In genomic region chr4:63546441-63547055, GRCm38 (mm10) we compare ENCODE assay signal across 10 mouse cellular contexts. TPM values are rescaled to one million over a fixed set of nuclear protein-coding genes. Genes with fewer than 3 reads are reported as not detected.
A peak's percentile ranks its signal among the peaks of the same experiment; 100 is the strongest.
DNase-seq lines count a peak whose midpoint lies in the region; ATAC-seq and TF ChIP-seq lines count a peak whose summit lies in the region.
"Had no signal": no experiment of that assay in that cellular context is flagged by ENCODE, and none has a peak within 500 bp of the region (broad histone marks: within the 10 kb centered on the region; RNA-seq: fewer than 3 reads in every experiment).

No protein-coding gene starts in this region.

- H3K4me3 ChIP-seq in gastrocnemius, adult 2 months: peak overlapping the region; percentile 99
- H3K4me3 ChIP-seq in MEL (ENCODE audit: control insufficient read depth in 1 of 2, insufficient read depth in 1 of 2, low read depth in 2 of 2, low read length in 2 of 2): no peak overlapping the region
- no peak overlapping the region for H3K4me3 ChIP-seq in intestine, embryonic 14.5 days (ENCODE audit: low read depth, low read length)
- no peak overlapping the region for H3K4me3 ChIP-seq in midbrain, embryonic 11.5 days (ENCODE audit: low read depth, low read length)

- no peaks in the 10 kb centered on the region for H3K27me3 ChIP-seq in MEL (ENCODE audit: control insufficient read depth in 1 of 2, insufficient read depth in 2 of 2, low read length in 2 of 2)
- H3K27me3 ChIP-seq in intestine, embryonic 14.5 days (replicated peaks; ENCODE audit: control insufficient read depth, insufficient read depth, low read length): no peaks in the 10 kb centered on the region
- no peaks in the 10 kb centered on the region for H3K27me3 ChIP-seq in midbrain, embryonic 11.5 days (ENCODE audit: control insufficient read depth, insufficient read depth, low read length)

- intact Hi-C loops in gastrocnemius, adult 2 months (cut with DNase I): no loop called here

- H3K4me2 ChIP-seq in intestine, embryonic 14.5 days (ENCODE audit: low read length): peak overlapping the region; percentile 93
- H3K4me2 ChIP-seq in midbrain, embryonic 11.5 days: peak overlapping the region; percentile 6; the same call in 1 of the 2 replicates

- H3K79me2 ChIP-seq in MEL (ENCODE audit: control insufficient read depth, insufficient read depth, low read length, poor library complexity): peaks cover 25% of the 10 kb centered on the region

- TF ChIP-seq EP300 in MEL (IDR thresholded peaks at IDR 0.05; ENCODE audit: low read depth in 1 of 2, low read length in 2 of 2): no peak

- H3K9me3 ChIP-seq in MEL (replicated peaks; ENCODE audit: insufficient read depth, low read length): no peaks in the 10 kb centered on the region
- H3K9me3 ChIP-seq in intestine, embryonic 14.5 days (ENCODE audit: control insufficient read depth, low read length): no peaks in the 10 kb centered on the region
- H3K9me3 ChIP-seq in midbrain, embryonic 11.5 days (ENCODE audit: control insufficient read depth, low read length): no peaks in the 10 kb centered on the region

- no peak for TF ChIP-seq RAD21 in MEL (IDR thresholded peaks at IDR 0.05; ENCODE audit: low read depth, low read length)

- peak overlapping the region; percentile 95 for H3K27ac ChIP-seq in gastrocnemius, adult 2 months
- no peak overlapping the region for H3K27ac ChIP-seq in MEL (ENCODE audit: control insufficient read depth, low read depth, low read length)
- H3K27ac ChIP-seq in intestine, embryonic 14.5 days (ENCODE audit: low read depth): no peak overlapping the region
- no peak overlapping the region for H3K27ac ChIP-seq in midbrain, embryonic 11.5 days (ENCODE audit: low read depth, low read length)

- TF ChIP-seq POLR2A in MEL (IDR thresholded peaks at IDR 0.05; ENCODE audit: control insufficient read depth in 1 of 2, insufficient read depth in 1 of 2, low read depth in 1 of 2, low read length in 2 of 2, poor library complexity in 1 of 2): no peak

- WGBS in intestine, embryonic 14.5 days: 76% methylated on average over 6 of the region's 6 CpGs
- WGBS in midbrain, embryonic 11.5 days: 83% methylated on average over 6 of the region's 6 CpGs

- no peak for DNase-seq in gastrocnemius, adult 2 months
- no peak for DNase-seq in gastrocnemius, postnatal 4 days (ENCODE audit: low spot score in 2 of 2)
- peak; percentile 7 for DNase-seq in MEL (ENCODE audit: low read depth, low spot score)
- DNase-seq in intestine, embryonic 14.5 days (ENCODE audit: low spot score): no peak
- DNase-seq in midbrain, embryonic 11.5 days (ENCODE audit: low spot score, missing footprints): no peak
- DNase-seq in left cerebral cortex, adult 11 months (ENCODE audit: low spot score): no peak
- DNase-seq in ovary, adult 18-20 months (ENCODE audit: low spot score): no peak
- no peak for DNase-seq in spleen, adult 18-20 months
- DNase-seq: heart, postnatal 36 days had no signal

- TF ChIP-seq CTCF in gastrocnemius, adult 2 months (IDR thresholded peaks at IDR 0.05): no peak
- no peak for TF ChIP-seq CTCF in MEL (IDR thresholded peaks at IDR 0.05 in 2 of 3, conservative IDR thresholded peaks at IDR 0.05 in 1 of 3; ENCODE audit: control insufficient read depth in 1 of 3, insufficient read depth in 1 of 3, low read depth in 2 of 3, low read length in 3 of 3, poor library complexity in 1 of 3, severe bottlenecking in 1 of 3)

- no peak overlapping the region for H3K9ac ChIP-seq in MEL (ENCODE audit: control insufficient read depth, low read depth, low read length, poor library complexity, severe bottlenecking)
- H3K9ac ChIP-seq in intestine, embryonic 14.5 days (ENCODE audit: low read length): no peak overlapping the region
- no peak overlapping the region for H3K9ac ChIP-seq in midbrain, embryonic 11.5 days (ENCODE audit: low read length)

- H3K4me1 ChIP-seq in MEL (ENCODE audit: control insufficient read depth in 1 of 2, insufficient read depth in 2 of 2, low read length in 2 of 2): peaks cover 0 to 17% of the 10 kb centered on the region in 2 experiments; a peak in 3 of 4 replicates
- peaks cover 24% of the 10 kb centered on the region for H3K4me1 ChIP-seq in intestine, embryonic 14.5 days (replicated peaks; ENCODE audit: control insufficient read depth, insufficient read depth, low read length)
- peaks cover 18% of the 10 kb centered on the region for H3K4me1 ChIP-seq in midbrain, embryonic 11.5 days (ENCODE audit: control insufficient read depth, insufficient read depth, low read length)

- H3K36me3 ChIP-seq in MEL (ENCODE audit: control insufficient read depth in 1 of 2, insufficient read depth in 2 of 2, low read length in 2 of 2): peaks cover 13 to 15% of the 10 kb centered on the region in 2 experiments
- H3K36me3 ChIP-seq in intestine, embryonic 14.5 days (ENCODE audit: control insufficient read depth, insufficient read depth, low read length): peaks cover 27% of the 10 kb centered on the region
- peaks cover 19% of the 10 kb centered on the region for H3K36me3 ChIP-seq in midbrain, embryonic 11.5 days (ENCODE audit: control insufficient read depth, insufficient read depth, low read length)

- no peak for ATAC-seq in intestine, embryonic 14.5 days (replicated peaks; ENCODE audit: low FRiP score, low TSS enrichment, low read depth)
- no peak for ATAC-seq in midbrain, embryonic 11.5 days (ENCODE audit: low FRiP score)

TF ChIP-seq in MEL, 35 proteins besides CTCF, POLR2A, EP300 and RAD21:
- no peak for TF ChIP-seq POLR2AphosphoS5 (IDR thresholded peaks at IDR 0.05; ENCODE audit: borderline replicate concordance, low read depth, low read length)

RNA-seq across cellular contexts. Expression of gene Atp6v1g1, which starts 2.0 kb away (rescaled TPM):
- 100 to 1,000 TPM; 212 to 239 TPM for total RNA-seq in gastrocnemius, adult 2 months (2021)
- 100 to 1,000 TPM; 224 to 226 TPM for total RNA-seq in gastrocnemius, postnatal 4 days (2021)
- 146 and 164 TPM in 2 replicates for total RNA-seq in MEL (2012; rRNA removed)
- 100 to 1,000 TPM in 1 of 2 experiments, not detected in 1; 122 TPM for polyA plus RNA-seq in MEL (2012; ENCODE audit: insufficient read depth in 1 of 2, insufficient read length in 2 of 2, low read depth in 1 of 2, low replicate concordance in 2 of 2, missing spikeins in 1 of 2)
- 264 and 277 TPM in 2 replicates for polyA plus RNA-seq in intestine, embryonic 14.5 days (2014; fragmentation: Nextera tagmentation; extraction: Ambion mirVana)
- polyA plus RNA-seq in midbrain, embryonic 11.5 days (2014; fragmentation: Nextera tagmentation; extraction: Ambion mirVana): 386 and 408 TPM in 2 replicates

RNA-seq across cellular contexts. Expression of gene Tmem268, which starts 12.0 kb away (rescaled TPM):
- 10 to 100 TPM; 13.3 to 14.7 TPM for total RNA-seq in gastrocnemius, adult 2 months (2021)
- total RNA-seq in gastrocnemius, postnatal 4 days (2021): 1 to 10 TPM; 7.0 TPM
- total RNA-seq in MEL (2012; rRNA removed): 6.9 and 8.1 TPM in 2 replicates
- polyA plus RNA-seq in MEL (2012; ENCODE audit: insufficient read depth in 1 of 2, insufficient read length in 2 of 2, low read depth in 1 of 2, low replicate concordance in 2 of 2, missing spikeins in 1 of 2): 10 to 100 TPM in 1 of 2 experiments, not detected in 1; 11.3 TPM
- polyA plus RNA-seq in intestine, embryonic 14.5 days (2014; fragmentation: Nextera tagmentation; extraction: Ambion mirVana): 11.3 and 11.9 TPM in 2 replicates
- polyA plus RNA-seq in midbrain, embryonic 11.5 days (2014; fragmentation: Nextera tagmentation; extraction: Ambion mirVana): 6.2 and 8.1 TPM in 2 replicates

RNA-seq across cellular contexts. Expression of gene Whrn, which starts 50.8 kb away (rescaled TPM):
- total RNA-seq in gastrocnemius, adult 2 months (2021): 1 to 10 TPM; 1.6 to 2.2 TPM
- 1 to 10 TPM; 4.3 to 5.3 TPM for total RNA-seq in gastrocnemius, postnatal 4 days (2021)
- not detected in 2 replicates for total RNA-seq in MEL (2012; rRNA removed)
- not detected for polyA plus RNA-seq in MEL (2012; ENCODE audit: insufficient read depth in 1 of 2, insufficient read length in 2 of 2, low read depth in 1 of 2, low replicate concordance in 2 of 2, missing spikeins in 1 of 2)
- 3.1 and 4.0 TPM in 2 replicates for polyA plus RNA-seq in intestine, embryonic 14.5 days (2014; fragmentation: Nextera tagmentation; extraction: Ambion mirVana)
- polyA plus RNA-seq in midbrain, embryonic 11.5 days (2014; fragmentation: Nextera tagmentation; extraction: Ambion mirVana): 7.5 and 9.1 TPM in 2 replicates

RNA-seq across cellular contexts. Expression of gene Gm11213, which starts 58.5 kb away (rescaled TPM):
- total RNA-seq in gastrocnemius, adult 2 months (2021): not detected
- total RNA-seq in gastrocnemius, postnatal 4 days (2021): not detected
- total RNA-seq in MEL (2012; rRNA removed): not detected in 2 replicates
- polyA plus RNA-seq in MEL (2012; ENCODE audit: insufficient read depth in 1 of 2, insufficient read length in 2 of 2, low read depth in 1 of 2, low replicate concordance in 2 of 2, missing spikeins in 1 of 2): not detected
- polyA plus RNA-seq in intestine, embryonic 14.5 days (2014; fragmentation: Nextera tagmentation; extraction: Ambion mirVana): not detected in 2 replicates
- not detected in 2 replicates for polyA plus RNA-seq in midbrain, embryonic 11.5 days (2014; fragmentation: Nextera tagmentation; extraction: Ambion mirVana)
- total RNA-seq: heart, postnatal 36 days had no signal
- polyA plus RNA-seq: spleen, adult 2 months had no signal
